Mouse (Mus musculus): Measurements from ENCODE around the gene Srp14.

DNA sequence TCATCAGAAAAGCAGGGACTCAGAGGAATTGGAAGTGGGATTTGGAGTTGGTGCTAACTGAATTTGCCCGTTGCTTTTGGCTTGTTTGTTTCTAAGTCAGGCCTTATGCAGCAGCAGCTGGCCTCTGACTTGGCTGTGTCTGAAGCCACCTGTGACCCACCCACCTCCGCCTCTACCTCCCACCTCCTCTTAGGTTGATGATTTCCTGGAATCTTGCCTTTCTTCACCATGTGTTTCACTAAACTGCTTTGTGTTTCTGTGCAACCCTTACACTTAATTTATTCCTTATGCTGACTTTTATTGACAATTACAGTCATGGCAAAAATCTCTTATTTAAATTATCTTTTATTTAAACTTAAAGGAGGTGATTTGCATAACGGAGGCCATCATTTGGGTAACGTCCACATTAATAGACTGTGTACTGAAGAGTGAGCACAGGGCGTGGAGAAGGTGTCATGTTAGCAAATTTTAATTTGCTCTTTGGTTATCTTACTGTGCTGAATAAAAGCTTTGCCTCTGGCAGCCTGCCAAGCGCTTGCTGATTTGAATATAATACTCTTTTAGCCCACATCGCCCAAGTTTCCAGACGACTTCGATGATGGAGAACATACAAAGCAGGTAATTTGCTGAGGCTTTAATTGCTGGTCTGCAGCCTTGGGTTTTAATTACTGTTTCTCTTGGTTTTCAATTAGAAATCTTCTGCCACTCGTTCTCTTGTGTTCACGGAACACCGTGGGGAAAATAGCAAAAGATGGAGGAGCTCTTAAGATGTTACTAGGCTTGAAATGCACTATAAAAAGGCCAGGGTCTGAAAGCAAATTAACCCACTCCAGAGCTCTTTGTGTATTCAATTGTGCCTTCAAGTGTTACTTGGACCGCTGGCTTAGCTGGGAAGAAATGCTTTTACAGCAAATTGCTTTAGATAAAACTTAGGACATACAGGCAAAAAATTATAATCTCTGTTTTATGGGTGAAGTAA is 33.5 kb downstream of the Srp14 start:
- TF ChIP-seq CTCF (IDR thresholded peaks at IDR 0.05; ENCODE audit: insufficient read depth, low read length), result no peak
- no peak for TF ChIP-seq POLR2A (IDR thresholded peaks at IDR 0.05; ENCODE audit: borderline replicate concordance, extremely low read depth, low read depth, low read length)
